Mouse (Mus musculus): Measurements from ENCODE around the gene Abcb4. TPM values are rescaled to one million over a fixed set of nuclear protein-coding genes. Genes with fewer than 3 reads are reported as not detected.
"Not testable (repeated sequence)": the region's sequence is repeated elsewhere in the genome, so short reads cannot be mapped to it uniquely, and the experiment has no call there.

The Abcb4 gene
- total RNA-seq, 1 experiment from 2014 or later = 2.7 TPM

DNA sequence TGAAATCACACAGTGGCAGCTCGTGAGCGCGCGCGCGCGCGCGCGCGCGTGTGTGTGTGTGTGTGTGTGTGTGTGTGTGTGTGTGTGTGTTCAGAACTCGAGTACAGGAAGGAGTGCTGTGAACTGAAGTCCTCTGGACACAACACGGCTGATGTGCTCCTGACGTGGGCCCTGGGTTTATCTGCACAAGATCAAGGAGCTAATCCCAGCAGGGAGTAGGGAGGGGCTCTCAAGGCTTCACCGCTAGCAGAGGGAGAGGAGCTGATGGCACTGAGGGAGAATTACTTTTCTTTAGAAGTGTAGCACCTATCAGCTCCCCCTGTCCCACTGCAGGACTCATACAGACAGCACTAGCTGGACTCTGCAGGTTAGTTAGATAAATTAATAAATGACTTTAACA, 98.1 kb downstream of the Abcb4 start:
- no peak for ATAC-seq (ENCODE audit: extremely low read depth, insufficient number of reproducible peaks, low FRiP score, poor library complexity, severe bottlenecking)

GRCm38 (mm10) chr5:8995966-8996685, 102.6 kb downstream of the Abcb4 start:
- no peak for ATAC-seq (ENCODE audit: extremely low read depth, insufficient number of reproducible peaks, low FRiP score, poor library complexity, severe bottlenecking)

- peak; percentile 76 for ATAC-seq (ENCODE audit: extremely low read depth, insufficient number of reproducible peaks, low FRiP score, poor library complexity, severe bottlenecking)
Measured at GRCm38 (mm10) chr5:8996686-8997512, 103.4 kb downstream of the Abcb4 start, which contains the start of gene Crot. Gene Crot, minus strand, starts transcription at chr5:8997324.

GRCm38 (mm10) chr5:8997513-8997895, 104.0 kb downstream of the Abcb4 start:
- no peak for ATAC-seq (ENCODE audit: extremely low read depth, insufficient number of reproducible peaks, low FRiP score, poor library complexity, severe bottlenecking)

DNA sequence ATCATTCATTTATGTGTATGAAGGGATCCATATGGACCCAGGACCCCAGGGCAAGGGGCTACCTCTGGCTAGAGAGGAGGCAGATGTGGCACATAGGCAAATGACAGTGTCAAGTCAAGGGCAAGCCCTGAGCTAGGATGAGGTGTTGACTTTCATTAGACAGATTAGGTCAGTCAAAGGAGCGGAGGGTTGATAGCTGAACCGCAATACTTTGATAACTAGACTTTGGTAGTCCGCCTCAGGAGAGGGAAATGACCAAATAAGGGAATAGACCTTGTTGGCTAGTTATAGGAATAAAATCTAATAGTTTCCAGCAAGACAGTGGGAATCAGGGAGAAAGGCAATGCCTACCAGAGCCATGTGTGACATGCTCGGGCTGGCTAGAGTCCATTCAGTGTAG, 105.6 kb downstream of the Abcb4 start:
- no peak for ATAC-seq (ENCODE audit: extremely low read depth, insufficient number of reproducible peaks, low FRiP score, poor library complexity, severe bottlenecking)

DNA sequence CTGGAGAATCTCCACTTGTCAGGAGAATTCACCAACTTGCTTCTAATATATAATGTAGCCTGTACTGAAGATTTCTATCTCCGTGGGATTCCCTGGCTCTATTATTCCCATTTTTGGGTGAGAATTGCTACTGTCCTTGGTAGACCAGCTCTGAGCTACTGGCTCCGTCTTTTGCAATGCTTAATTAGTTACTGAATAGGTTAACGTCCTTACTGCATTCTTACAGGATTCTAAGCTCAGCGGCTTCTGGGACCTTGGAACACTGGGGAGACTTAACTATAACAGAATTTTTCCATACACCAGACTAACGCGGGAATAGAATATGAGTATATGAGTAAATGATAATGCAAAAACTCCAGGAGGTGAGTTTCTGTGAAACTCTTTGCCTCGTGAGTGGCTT, 106.5 kb downstream of the Abcb4 start:
- ATAC-seq (ENCODE audit: extremely low read depth, insufficient number of reproducible peaks, low FRiP score, poor library complexity, severe bottlenecking) = not testable (repeated sequence)

GRCm38 (mm10) chr5:9006585-9006984, 113.1 kb downstream of the Abcb4 start:
- ATAC-seq (ENCODE audit: extremely low read depth, insufficient number of reproducible peaks, low FRiP score, poor library complexity, severe bottlenecking) = not testable (repeated sequence)

Other genes with a start within 250 kb of the Abcb4 start
- 0.98 and 2.8 TPM in 2 replicates for gene Abcb1a, start 233.6 kb upstream of the Abcb4 start, total RNA-seq (2017)
- 2.2 and 3.0 TPM in 2 replicates for gene Abcb1b, start 95.6 kb upstream of the Abcb4 start, total RNA-seq (2017)
- gene Crot, start 103.6 kb downstream of the Abcb4 start, total RNA-seq (2017) = 43.8 and 44.7 TPM in 2 replicates
- gene Tmem243, start 207.0 kb downstream of the Abcb4 start, total RNA-seq (2017) = 136 and 165 TPM in 2 replicates